Mouse (Mus musculus) lung, postnatal 0 days (tissue): ENCODE results near the gene Polr2h. TPM values are rescaled to one million over a fixed set of nuclear protein-coding genes. Genes with fewer than 3 reads are reported as not detected.

ENCODE experiments used
- ATAC-seq: fragments of 200-750 bp; cut with Nextera tagmentation; 2 replicates; pipeline ENCODE4 v1.8.0; 2017; ENCODE audit warnings: moderate library complexity
- DNase-seq: peaks from one replicate; pipeline ENCODE4 v3.0.0-alpha.2; 2016; ENCODE audit warnings: low spot score
- H3K27ac ChIP-seq: fragments of 300-500 bp; sonication (generic); 2 replicates; pipeline ENCODE4 v1.5.1; 2014; ENCODE audit warnings: antibody characterized with exemption, mild to moderate bottlenecking, low read length, mixed read lengths
- H3K27me3 ChIP-seq: fragments of 300-500 bp; sonication (generic); replicated peaks from 2 replicates; pipeline ENCODE4 v1.6.1; 2014; ENCODE audit warnings: low read length, mixed read lengths; ENCODE audit not compliant: insufficient read depth
- H3K36me3 ChIP-seq: fragments of 300-500 bp; sonication (generic); 2 replicates; pipeline ENCODE4 v1.6.1; 2014; ENCODE audit warnings: low read length, mixed read lengths; ENCODE audit not compliant: insufficient read depth
- H3K4me1 ChIP-seq: fragments of 300-500 bp; sonication (generic); 2 replicates; pipeline ENCODE4 v1.6.1; 2014; ENCODE audit warnings: antibody characterized with exemption, low read depth, low read length, mixed read lengths; ENCODE audit not compliant: insufficient read depth
- H3K4me2 ChIP-seq: fragments of 300-500 bp; sonication (generic); replicated peaks from 2 replicates; pipeline ENCODE4 v1.6.1; 2014; ENCODE audit warnings: low read depth, mild to moderate bottlenecking, low read length, moderate library complexity, mixed read lengths
- H3K4me3 ChIP-seq: fragments of 300-500 bp; sonication (generic); 2 replicates; pipeline ENCODE4 v1.5.1; 2014; ENCODE audit warnings: low read depth, low read length
- H3K9ac ChIP-seq: fragments of 300-500 bp; sonication (generic); replicated peaks from 2 replicates; pipeline ENCODE4 v1.6.1; 2014; ENCODE audit warnings: low read depth, mild to moderate bottlenecking
- H3K9me3 ChIP-seq: fragments of 300-500 bp; sonication (generic); 2 replicates; pipeline ENCODE4 v1.6.1; 2016; ENCODE audit warnings: low read length, mixed read lengths
- CTCF ChIP-seq: IDR thresholded peaks from 2 replicates; pipeline ENCODE4 v1.5.1; 2016; ENCODE audit warnings: antibody characterized with exemption, mild to moderate bottlenecking
- EP300 ChIP-seq: IDR thresholded peaks from 2 replicates; pipeline ENCODE4 v1.6.1; 2016; ENCODE audit warnings: antibody characterized with exemption, mild to moderate bottlenecking, control low read depth
- WGBS: fragments of 180-500 bp; shearing (Covaris S2); extraction: QIAGEN DNeasy Blood & Tissue Kit; methylation state at CpG from one replicate; pipeline ENCODE4 v1.1.7; 2014; 5-methylcytosine and 5-hydroxymethylcytosine counted together
- polyA plus RNA-seq: library from polyadenylated mRNA; unstranded; fragments of >200 nt; fragmentation: Nextera tagmentation; extraction: Ambion mirVana; gene quantifications from 2 replicates; pipeline ENCODE4 v1.2.1, GENCODE M21; 2015

The Polr2h gene
- polyA plus RNA-seq, 1 experiment from 2014 or later = 48.2 TPM

- ATAC-seq = no peak
- Histone ChIP-seq H3K9ac (no peak overlapping the region), H3K4me2 (no peak overlapping the region), H3K27ac (no peak overlapping the region), H3K9me3 (no peaks in the 10 kb centered on the region), H3K27me3 (no peaks in the 10 kb centered on the region), H3K36me3 (peaks cover 32% of the 10 kb centered on the region; the same call in 1 of the 2 replicates), H3K4me1 (peaks cover 12% of the 10 kb centered on the region; the same call in 1 of the 2 replicates), H3K4me3 (no peak overlapping the region)
- TF ChIP-seq CTCF (no peak), EP300 (no peak)
- 43% methylated on average over 1 of the region's 1 CpGs for WGBS
- no peak for DNase-seq
Measured at GRCm38 (mm10) chr16:20691617-20692016, 25.8 kb upstream of the Polr2h start.

GRCm38 (mm10) chr16:20692241-20692965 is 25.1 kb upstream of the Polr2h start:
- H3K27ac ChIP-seq = no peak overlapping the region
- ATAC-seq (no peak), DNase-seq (no peak)
- H3K36me3 ChIP-seq = peaks cover 27% of the 10 kb centered on the region; the same call in 1 of the 2 replicates
- H3K27me3 ChIP-seq = no peaks in the 10 kb centered on the region
- H3K4me1 ChIP-seq = peaks cover 12% of the 10 kb centered on the region; the same call in 1 of the 2 replicates
- H3K4me3 ChIP-seq = no peak overlapping the region
- 52% methylated on average over 16 of the region's 16 CpGs for WGBS
- H3K9me3 ChIP-seq = no peaks in the 10 kb centered on the region
- H3K4me2 ChIP-seq = no peak overlapping the region
- H3K9ac ChIP-seq = no peak overlapping the region
- TF ChIP-seq CTCF = no peak
- no peak for TF ChIP-seq EP300

- Histone ChIP-seq H3K36me3 (peaks cover 22% of the 10 kb centered on the region; the same call in 1 of the 2 replicates), H3K27me3 (no peaks in the 10 kb centered on the region), H3K4me3 (peak within 1 kb of the TSS; percentile 58), H3K4me1 (peaks cover 12% of the 10 kb centered on the region; the same call in 1 of the 2 replicates), H3K9ac (peak within 1 kb of the TSS; percentile 75), H3K27ac (peak within 1 kb of the TSS; percentile 54), H3K4me2 (peak within 1 kb of the TSS; percentile 95), H3K9me3 (no peaks in the 10 kb centered on the region)
- ATAC-seq = peak; percentile 94
- DNase-seq = peak; percentile 94
- TF ChIP-seq CTCF = no peak
- no peak for TF ChIP-seq EP300
- WGBS = under 1% methylated on average over 34 of the region's 37 CpGs
Measured at GRCm38 (mm10) chr16:20693111-20693701, 24.3 kb upstream of the Polr2h start, which contains the start of gene Fam131a. Gene Fam131a (plus strand): TSS chr16:20693241.

GRCm38 (mm10) chr16:20694781-20695180 is 22.7 kb upstream of the Polr2h start:
- peak; percentile 69 for DNase-seq
- Histone ChIP-seq H3K27ac (no peak overlapping the region), H3K4me3 (no peak overlapping the region), H3K36me3 (0 out of 2 replicates have a peak, but pooled peaks cover 9% of the 10 kb centered on the region), H3K9ac (no peak overlapping the region), H3K4me1 (peaks cover 12% of the 10 kb centered on the region; the same call in 1 of the 2 replicates), H3K9me3 (no peaks in the 10 kb centered on the region), H3K27me3 (no peaks in the 10 kb centered on the region), H3K4me2 (no peak overlapping the region)
- peak; percentile 7; the same call in 1 of the 2 replicates for ATAC-seq
- TF ChIP-seq EP300 = no peak
- TF ChIP-seq CTCF = no peak
- WGBS = 54% methylated on average over 8 of the region's 8 CpGs

- Histone ChIP-seq H3K9ac (0 out of 2 replicates have a peak overlapping the region, but pooled peaks have one; percentile 8), H3K4me3 (peak overlapping the region; percentile 23), H3K9me3 (no peaks in the 10 kb centered on the region), H3K27me3 (no peaks in the 10 kb centered on the region), H3K4me2 (peak overlapping the region; percentile 50), H3K4me1 (peaks cover 12% of the 10 kb centered on the region; the same call in 1 of the 2 replicates), H3K27ac (no peak overlapping the region), H3K36me3 (0 out of 2 replicates have a peak, but pooled peaks cover 6% of the 10 kb centered on the region)
- 6% methylated on average over 45 of the region's 46 CpGs for WGBS
- DNase-seq (peak; percentile 84), ATAC-seq (peak; percentile 57)
- no peak for TF ChIP-seq CTCF
- no peak for TF ChIP-seq EP300
Measured at GRCm38 (mm10) chr16:20695622-20696323, 21.7 kb upstream of the Polr2h start.

GRCm38 (mm10) chr16:20699266-20699665 is 18.2 kb upstream of the Polr2h start:
- H3K4me1 ChIP-seq = peaks cover 12% of the 10 kb centered on the region; the same call in 1 of the 2 replicates
- WGBS = 79% methylated on average over 5 of the region's 5 CpGs
- 0 out of 2 replicates have a peak, but pooled peaks cover 5% of the 10 kb centered on the region for H3K36me3 ChIP-seq
- H3K9ac ChIP-seq = no peak overlapping the region
- no peak overlapping the region for H3K4me3 ChIP-seq
- H3K9me3 ChIP-seq = no peaks in the 10 kb centered on the region
- no peak for ATAC-seq
- DNase-seq = no peak
- no peak overlapping the region for H3K27ac ChIP-seq
- no peak overlapping the region for H3K4me2 ChIP-seq
- TF ChIP-seq CTCF = no peak
- TF ChIP-seq EP300 = no peak
- no peaks in the 10 kb centered on the region for H3K27me3 ChIP-seq
